Mouse (Mus musculus) liver, adult (tissue): ENCODE measurements around the gene Pqlc3.

Source experiments
- GATA4 ChIP-seq: IDR thresholded peaks from 2 replicates; pipeline ENCODE4 v1.6.1; 2014; ENCODE audit warnings: mild to moderate bottlenecking, low read length; ENCODE audit not compliant: insufficient replicate concordance

Gene Pqlc3

DNA sequence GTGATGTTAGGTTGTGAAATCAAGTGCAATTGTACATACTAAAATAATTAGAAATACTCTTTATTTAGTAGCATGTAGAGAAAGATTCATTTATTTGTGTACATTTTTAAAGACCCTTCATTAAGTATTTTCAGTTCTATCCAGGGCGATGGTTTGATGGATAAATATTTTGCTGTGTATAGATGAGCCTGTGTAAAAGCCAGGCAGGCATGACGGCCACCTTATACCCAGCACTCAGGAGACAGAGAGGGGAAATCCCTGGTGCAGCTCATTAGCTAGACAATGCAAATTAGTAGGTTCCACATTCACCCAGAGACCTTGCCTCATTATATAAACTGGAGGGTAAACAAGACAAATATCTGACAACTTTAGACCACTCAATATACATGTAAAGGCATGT lies 36.9 kb downstream of the Pqlc3 start:
- no peak for TF ChIP-seq GATA4

DNA sequence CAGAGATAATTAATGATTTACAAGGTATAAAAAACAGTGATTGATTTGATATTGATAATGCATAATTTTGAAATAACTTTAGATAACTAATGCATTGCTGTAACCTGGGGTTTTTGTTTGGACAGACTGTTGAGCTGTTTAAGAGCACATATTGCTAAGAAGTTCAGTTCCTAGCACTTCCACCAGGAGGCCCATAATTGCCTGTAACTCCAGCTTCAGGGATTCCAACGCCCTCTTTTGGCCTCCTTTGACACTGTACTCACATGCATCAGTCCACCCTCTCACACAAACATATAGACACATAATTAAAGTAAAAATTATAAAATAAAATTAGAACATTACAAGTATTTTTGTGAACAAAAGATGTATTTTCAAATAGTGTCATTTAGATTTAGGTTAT lies 41.4 kb downstream of the Pqlc3 start:
- no peak for TF ChIP-seq GATA4

DNA sequence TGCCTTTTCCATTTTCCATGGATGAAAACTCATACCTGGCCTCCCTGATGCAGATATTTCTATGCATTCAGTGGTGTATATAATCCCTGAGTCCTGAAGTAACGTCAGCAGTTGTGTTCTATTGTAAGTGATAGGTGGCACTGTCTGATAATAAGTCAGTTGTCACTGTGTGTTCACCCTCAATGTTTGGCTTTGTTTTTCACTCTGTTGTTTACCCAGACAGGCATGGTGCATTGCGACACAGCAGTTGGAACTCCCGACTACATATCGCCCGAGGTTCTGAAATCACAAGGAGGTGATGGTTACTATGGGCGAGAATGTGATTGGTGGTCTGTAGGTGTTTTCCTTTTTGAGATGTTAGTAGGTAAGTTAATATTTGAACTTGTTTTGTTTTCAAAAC lies 52.0 kb downstream of the Pqlc3 start:
- TF ChIP-seq GATA4 = no peak

DNA sequence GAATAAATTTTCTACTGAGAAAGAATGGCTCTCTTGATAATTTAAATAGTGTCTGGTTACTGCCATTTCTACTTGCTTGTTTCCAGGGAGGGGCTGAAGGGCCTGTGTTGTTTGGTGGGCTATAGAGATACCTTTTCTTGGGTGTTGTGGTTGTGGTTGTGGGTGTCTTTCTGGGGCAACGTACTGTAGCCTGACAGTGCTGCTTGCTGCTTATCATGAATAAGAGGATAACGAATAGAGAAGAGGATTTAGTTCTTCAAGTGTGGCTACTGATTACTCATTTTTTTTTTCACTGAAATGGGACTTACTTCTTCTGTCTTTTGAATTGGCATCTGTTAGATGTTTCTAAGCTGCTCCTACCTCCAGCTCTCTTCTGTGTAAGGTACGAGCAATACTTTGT lies 58.2 kb downstream of the Pqlc3 start:
- TF ChIP-seq GATA4 = no peak
